In the genomic region with DNA sequence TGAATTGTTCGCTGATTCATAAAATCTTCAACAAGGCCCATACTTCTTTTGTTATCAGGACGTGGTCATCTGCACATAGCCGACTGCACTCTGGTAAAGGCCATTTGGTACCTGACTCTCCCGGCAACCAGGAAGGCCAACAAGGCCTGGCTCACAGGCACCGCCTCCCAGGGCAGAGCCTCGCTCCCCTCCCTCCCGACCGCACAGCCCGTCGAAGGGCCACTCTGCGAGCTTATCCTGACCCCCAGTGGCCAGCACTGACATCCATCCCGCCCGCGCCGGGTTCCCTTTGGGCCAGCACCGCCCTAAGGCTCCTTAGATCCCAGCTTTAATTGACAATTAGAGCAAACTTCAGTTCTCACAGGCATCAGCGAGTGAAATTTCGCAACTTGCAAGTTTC, we compare ENCODE assay signal across 8 mouse cellular contexts.
DNase-seq lines count a peak whose midpoint lies in the region; ATAC-seq and TF ChIP-seq lines count a peak whose summit lies in the region.

No protein-coding gene starts in this region.

- TF ChIP-seq POLR2A in embryonic fibroblast, embryonic 13.5 days (IDR thresholded peaks at IDR 0.05; ENCODE audit: low read depth, low read length) = peak; percentile 68

- H3K9ac ChIP-seq in heart, embryonic 13.5 days = peak overlapping the region; percentile 75
- H3K9ac ChIP-seq in kidney, embryonic 16.5 days (replicated peaks; ENCODE audit: low read length) = peak overlapping the region; percentile 22
- 0 out of 2 replicates have a peak overlapping the region, but pooled peaks have one; percentile 31 for H3K9ac ChIP-seq in liver, postnatal 0 days (replicated peaks)
- no peak overlapping the region for H3K9ac ChIP-seq in neural tube, embryonic 12.5 days

- H3K4me1 ChIP-seq in embryonic fibroblast, embryonic 13.5 days (ENCODE audit: control insufficient read depth, insufficient read depth, low read length) = no peaks in the 10 kb centered on the region
- H3K4me1 ChIP-seq in heart, embryonic 13.5 days = peaks cover 13% of the 10 kb centered on the region
- H3K4me1 ChIP-seq in kidney, embryonic 16.5 days (ENCODE audit: insufficient read depth, low read length) = peaks cover 9% of the 10 kb centered on the region; the same call in 1 of the 2 replicates
- H3K4me1 ChIP-seq in liver, postnatal 0 days (ENCODE audit: insufficient read depth) = peaks cover 4% of the 10 kb centered on the region; the same call in 1 of the 2 replicates
- peaks cover 32% of the 10 kb centered on the region for H3K4me1 ChIP-seq in neural tube, embryonic 12.5 days

- no peaks in the 10 kb centered on the region for H3K36me3 ChIP-seq in heart, embryonic 13.5 days
- H3K36me3 ChIP-seq in kidney, embryonic 16.5 days (ENCODE audit: insufficient read depth, low read length) = no peaks in the 10 kb centered on the region
- H3K36me3 ChIP-seq in liver, postnatal 0 days (replicated peaks; ENCODE audit: insufficient read depth, low read length) = no peaks in the 10 kb centered on the region
- no peaks in the 10 kb centered on the region for H3K36me3 ChIP-seq in neural tube, embryonic 12.5 days

- H3K4me2 ChIP-seq in heart, embryonic 13.5 days = peak overlapping the region; percentile 74
- peak overlapping the region; percentile 63 for H3K4me2 ChIP-seq in kidney, embryonic 16.5 days (replicated peaks; ENCODE audit: low read depth, low read length)
- peak overlapping the region; percentile 71 for H3K4me2 ChIP-seq in liver, postnatal 0 days (ENCODE audit: low read depth, low read length)
- peak overlapping the region; percentile 54 for H3K4me2 ChIP-seq in neural tube, embryonic 12.5 days (replicated peaks)

- TF ChIP-seq EP300 in liver, postnatal 0 days (IDR thresholded peaks at IDR 0.05; ENCODE audit: low read depth) = no peak

- TF ChIP-seq CTCF in embryonic fibroblast, embryonic 13.5 days (IDR thresholded peaks at IDR 0.05; ENCODE audit: borderline replicate concordance, insufficient read depth, low read length) = peak; percentile 62
- TF ChIP-seq CTCF in liver, postnatal 0 days (IDR thresholded peaks at IDR 0.05; ENCODE audit: low read depth) = peak; percentile 81

- WGBS in heart, embryonic 13.5 days = 1% methylated on average over 18 of the region's 18 CpGs
- under 1% methylated on average over 18 of the region's 18 CpGs for WGBS in kidney, embryonic 16.5 days
- 2% methylated on average over 18 of the region's 18 CpGs for WGBS in liver, postnatal 0 days (ENCODE audit: insufficient replicate concordance)
- 2% methylated on average over 18 of the region's 18 CpGs for WGBS in neural tube, embryonic 12.5 days

- 0 out of 2 replicates have a peak overlapping the region, but pooled peaks have one; percentile 6 for H3K27ac ChIP-seq in embryonic fibroblast, embryonic 13.5 days (ENCODE audit: insufficient read depth, low read length)
- H3K27ac ChIP-seq in heart, embryonic 13.5 days (replicated peaks) = no peak overlapping the region
- H3K27ac ChIP-seq in kidney, embryonic 16.5 days (ENCODE audit: low read length) = 0 out of 2 replicates have a peak overlapping the region, but pooled peaks have one; percentile 2
- H3K27ac ChIP-seq in liver, postnatal 0 days (ENCODE audit: low read depth) = no peak overlapping the region
- H3K27ac ChIP-seq in neural tube, embryonic 12.5 days = no peak overlapping the region

- no peaks in the 10 kb centered on the region for H3K9me3 ChIP-seq in heart, embryonic 13.5 days
- H3K9me3 ChIP-seq in kidney, embryonic 16.5 days (ENCODE audit: low read length) = no peaks in the 10 kb centered on the region
- H3K9me3 ChIP-seq in liver, postnatal 0 days (ENCODE audit: low read length) = no peaks in the 10 kb centered on the region
- H3K9me3 ChIP-seq in neural tube, embryonic 12.5 days = no peaks in the 10 kb centered on the region

- no peak overlapping the region for H3K4me3 ChIP-seq in embryonic fibroblast, embryonic 13.5 days (ENCODE audit: insufficient read depth, low read length)
- H3K4me3 ChIP-seq in heart, embryonic 13.5 days = peak overlapping the region; percentile 50
- H3K4me3 ChIP-seq in kidney, embryonic 16.5 days (ENCODE audit: low read length) = peak overlapping the region; percentile 36
- H3K4me3 ChIP-seq in liver, postnatal 0 days (ENCODE audit: low read depth, low read length) = peak overlapping the region; percentile 40
- H3K4me3 ChIP-seq in neural tube, embryonic 12.5 days = no peak overlapping the region

- peaks cover 7% of the 10 kb centered on the region; the same call in 1 of the 2 replicates for H3K27me3 ChIP-seq in heart, embryonic 13.5 days (replicated peaks)
- H3K27me3 ChIP-seq in kidney, embryonic 16.5 days (ENCODE audit: insufficient read depth, low read length) = no peaks in the 10 kb centered on the region; the same call in 1 of the 2 replicates
- H3K27me3 ChIP-seq in liver, postnatal 0 days (ENCODE audit: insufficient read depth, low read length) = no peaks in the 10 kb centered on the region
- H3K27me3 ChIP-seq in neural tube, embryonic 12.5 days (replicated peaks) = 0 out of 2 replicates have a peak, but pooled peaks cover 8% of the 10 kb centered on the region

- peak; percentile 58 to 59 for DNase-seq in B cell, adult 2 months
- peak; percentile 90 to 93 for DNase-seq in adrenal gland, postnatal 36 days
- DNase-seq in liver, postnatal 0 days = peak; percentile 81
- peak; percentile 86 for DNase-seq in testis, postnatal 10 days (ENCODE audit: low spot score)

- peak; percentile 83 for ATAC-seq in heart, embryonic 13.5 days (ENCODE audit: extremely low read depth, insufficient number of reproducible peaks, low FRiP score, low TSS enrichment)
- ATAC-seq in kidney, embryonic 16.5 days (ENCODE audit: low FRiP score, low TSS enrichment) = peak; percentile 97
- peak; percentile 92 for ATAC-seq in liver, postnatal 0 days
- ATAC-seq in neural tube, embryonic 12.5 days (ENCODE audit: low FRiP score, low read depth) = peak; percentile 79

Comparison
In these comparisons a context has a peak if more than half of its experiments do, and no peak if none do; other contexts are left out.
1. H3K27ac ChIP-seq: peak in embryonic fibroblast, embryonic 13.5 days (single experiment) and kidney, embryonic 16.5 days (single experiment); none in heart, embryonic 13.5 days (single experiment), liver, postnatal 0 days (single experiment) and neural tube, embryonic 12.5 days (single experiment).
2. H3K4me3 ChIP-seq: peak in heart, embryonic 13.5 days (single experiment), kidney, embryonic 16.5 days (single experiment) and liver, postnatal 0 days (single experiment); none in embryonic fibroblast, embryonic 13.5 days (single experiment) and neural tube, embryonic 12.5 days (single experiment).
3. Peak in every context shown above with its lines, with median percentiles within 50 percentile points of each other: DNase-seq, ATAC-seq and H3K4me2 ChIP-seq.